ENCODE assay signal across 8 mouse cellular contexts in the genomic region with DNA sequence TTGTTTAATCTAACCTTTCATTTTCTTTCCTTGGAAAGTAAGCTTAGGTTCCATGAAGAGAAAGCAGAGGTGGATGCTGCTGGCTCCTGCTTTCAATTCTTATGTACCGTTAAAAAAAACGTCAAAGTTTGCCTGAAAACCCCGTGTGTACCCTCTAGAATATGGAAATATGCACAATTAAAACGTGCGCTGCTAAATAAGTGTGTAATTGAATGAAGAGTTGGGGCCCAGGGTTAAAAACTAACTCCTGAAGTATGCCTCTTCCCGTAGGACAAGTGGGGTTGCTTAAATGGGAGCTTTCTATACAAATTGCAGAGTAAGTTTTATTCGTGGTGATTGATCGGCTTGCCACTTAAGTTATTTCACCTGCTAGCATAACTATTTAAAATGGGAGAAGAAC. TPM values are rescaled to one million over a fixed set of nuclear protein-coding genes. Genes with fewer than 3 reads are reported as not detected.
DNase-seq lines count a peak whose midpoint lies in the region; ATAC-seq and TF ChIP-seq lines count a peak whose summit lies in the region.

No protein-coding gene starts in this region.

- no peaks in the 10 kb centered on the region for H3K27me3 ChIP-seq in lung, embryonic 15.5 days
- H3K27me3 ChIP-seq in lung, postnatal 0 days (replicated peaks; ENCODE audit: insufficient read depth, low read length): no peaks in the 10 kb centered on the region
- H3K27me3 ChIP-seq in forebrain, embryonic 11.5 days (ENCODE audit: control insufficient read depth, insufficient read depth, low read length): no peaks in the 10 kb centered on the region
- no peaks in the 10 kb centered on the region for H3K27me3 ChIP-seq in limb, embryonic 14.5 days (ENCODE audit: control insufficient read depth, insufficient read depth, low read length)
- H3K27me3 ChIP-seq in stomach, embryonic 15.5 days (replicated peaks): no peaks in the 10 kb centered on the region

- no peak for ATAC-seq in lung, embryonic 15.5 days (ENCODE audit: borderline replicate concordance, extremely low read depth, low FRiP score, low TSS enrichment)
- no peak for ATAC-seq in lung, postnatal 0 days
- no peak for ATAC-seq in forebrain, embryonic 11.5 days (replicated peaks; ENCODE audit: low FRiP score)
- ATAC-seq in limb, embryonic 14.5 days (ENCODE audit: low FRiP score, low read depth): no peak
- no peak for ATAC-seq in stomach, embryonic 15.5 days (ENCODE audit: insufficient read depth, low FRiP score, low read depth)
- no peak for ATAC-seq in erythroid progenitor cell, adult 5-6 weeks (replicated peaks; ENCODE audit: low FRiP score, poor library complexity, severe bottlenecking)

- no peak for TF ChIP-seq CTCF in lung, postnatal 0 days (IDR thresholded peaks at IDR 0.05)

- 44% methylated on average over 8 of the region's 8 CpGs for WGBS in lung, embryonic 15.5 days
- 44% methylated on average over 8 of the region's 8 CpGs for WGBS in lung, postnatal 0 days
- 65% methylated on average over 8 of the region's 8 CpGs for WGBS in forebrain, embryonic 11.5 days
- 48% methylated on average over 8 of the region's 8 CpGs for WGBS in limb, embryonic 14.5 days
- 50% methylated on average over 8 of the region's 8 CpGs for WGBS in stomach, embryonic 15.5 days

- intact Hi-C loops in gastrocnemius, postnatal 14 days (cut with DNase I; ENCODE audit: low total_unique reads): no loop called here

- peaks cover 17% of the 10 kb centered on the region for H3K4me1 ChIP-seq in lung, embryonic 15.5 days
- H3K4me1 ChIP-seq in lung, postnatal 0 days (ENCODE audit: insufficient read depth, low read depth, low read length): no peaks in the 10 kb centered on the region
- H3K4me1 ChIP-seq in forebrain, embryonic 11.5 days (replicated peaks; ENCODE audit: control insufficient read depth, insufficient read depth, low read length): peaks cover 7% of the 10 kb centered on the region; the same call in 1 of the 2 replicates
- peaks cover 10% of the 10 kb centered on the region; the same call in 1 of the 2 replicates for H3K4me1 ChIP-seq in limb, embryonic 14.5 days (ENCODE audit: control insufficient read depth, insufficient read depth, low read length)
- H3K4me1 ChIP-seq in stomach, embryonic 15.5 days: peaks cover 10% of the 10 kb centered on the region; the same call in 1 of the 2 replicates

- peaks cover 6% of the 10 kb centered on the region; the same call in 1 of the 2 replicates for H3K36me3 ChIP-seq in lung, embryonic 15.5 days
- H3K36me3 ChIP-seq in lung, postnatal 0 days (ENCODE audit: insufficient read depth, low read length): no peaks in the 10 kb centered on the region
- no peaks in the 10 kb centered on the region; the same call in 1 of the 2 replicates for H3K36me3 ChIP-seq in forebrain, embryonic 11.5 days (ENCODE audit: control insufficient read depth, insufficient read depth, low read length)
- peaks cover 14% of the 10 kb centered on the region for H3K36me3 ChIP-seq in limb, embryonic 14.5 days (ENCODE audit: control insufficient read depth, insufficient read depth, low read length)
- peaks cover under 1% of the 10 kb centered on the region; the same call in 1 of the 2 replicates for H3K36me3 ChIP-seq in stomach, embryonic 15.5 days

- no peak for DNase-seq in lung, postnatal 0 days (ENCODE audit: low spot score)
- no peak for DNase-seq in forebrain, embryonic 11.5 days (ENCODE audit: low spot score)
- no peak for DNase-seq in limb, embryonic 14.5 days (ENCODE audit: low spot score)
- no peak for DNase-seq in spleen, adult 18-20 months
- DNase-seq in gastrocnemius, postnatal 14 days: no peak

- H3K9ac ChIP-seq in lung, embryonic 15.5 days: peak overlapping the region; percentile 38; the same call in 1 of the 2 replicates
- H3K9ac ChIP-seq in lung, postnatal 0 days (replicated peaks; ENCODE audit: low read depth): no peak overlapping the region
- peak overlapping the region; percentile 70; the same call in 1 of the 2 replicates for H3K9ac ChIP-seq in forebrain, embryonic 11.5 days (ENCODE audit: low read length)
- peak overlapping the region; percentile 64; the same call in 1 of the 2 replicates for H3K9ac ChIP-seq in limb, embryonic 14.5 days (ENCODE audit: low read depth, low read length, severe bottlenecking)
- H3K9ac ChIP-seq in stomach, embryonic 15.5 days: no peak overlapping the region

- TF ChIP-seq POLR2A in limb, embryonic 14.5 days (IDR thresholded peaks at IDR 0.05; ENCODE audit: borderline replicate concordance, extremely low read depth, insufficient read depth, insufficient read length): no peak

- TF ChIP-seq EP300 in lung, postnatal 0 days (IDR thresholded peaks at IDR 0.05): no peak

- no peaks in the 10 kb centered on the region for H3K9me3 ChIP-seq in lung, embryonic 15.5 days
- H3K9me3 ChIP-seq in lung, postnatal 0 days (ENCODE audit: low read length): no peaks in the 10 kb centered on the region
- no peaks in the 10 kb centered on the region for H3K9me3 ChIP-seq in forebrain, embryonic 11.5 days (ENCODE audit: control insufficient read depth, low read length)
- no peaks in the 10 kb centered on the region for H3K9me3 ChIP-seq in limb, embryonic 14.5 days (ENCODE audit: control insufficient read depth, low read length)
- no peaks in the 10 kb centered on the region for H3K9me3 ChIP-seq in stomach, embryonic 15.5 days

- peak overlapping the region; percentile 87 for H3K4me2 ChIP-seq in lung, embryonic 15.5 days
- H3K4me2 ChIP-seq in lung, postnatal 0 days (replicated peaks; ENCODE audit: low read depth, low read length): no peak overlapping the region
- H3K4me2 ChIP-seq in forebrain, embryonic 11.5 days (ENCODE audit: low read depth, low read length, severe bottlenecking): peak overlapping the region; percentile 84; the same call in 1 of the 2 replicates
- peak overlapping the region; percentile 72 for H3K4me2 ChIP-seq in limb, embryonic 14.5 days (replicated peaks; ENCODE audit: low read depth, low read length, severe bottlenecking)
- H3K4me2 ChIP-seq in stomach, embryonic 15.5 days: peak overlapping the region; percentile 49; the same call in 1 of the 2 replicates

- H3K27ac ChIP-seq in lung, embryonic 15.5 days: 0 out of 2 replicates have a peak overlapping the region, but pooled peaks have one; percentile 71
- H3K27ac ChIP-seq in lung, postnatal 0 days (ENCODE audit: low read length): no peak overlapping the region
- no peak overlapping the region for H3K27ac ChIP-seq in forebrain, embryonic 11.5 days (ENCODE audit: low read depth, low read length)
- H3K27ac ChIP-seq in limb, embryonic 14.5 days (replicated peaks; ENCODE audit: low read depth, low read length): peak overlapping the region; percentile 84
- no peak overlapping the region for H3K27ac ChIP-seq in stomach, embryonic 15.5 days

- peak overlapping the region; percentile 91 for H3K4me3 ChIP-seq in lung, embryonic 15.5 days
- no peak overlapping the region for H3K4me3 ChIP-seq in lung, postnatal 0 days (ENCODE audit: low read depth, low read length)
- H3K4me3 ChIP-seq in forebrain, embryonic 11.5 days (ENCODE audit: low read depth, low read length): peak overlapping the region; percentile 71; the same call in 1 of the 2 replicates
- peak overlapping the region; percentile 78 for H3K4me3 ChIP-seq in limb, embryonic 14.5 days (replicated peaks; ENCODE audit: low read length)
- H3K4me3 ChIP-seq in stomach, embryonic 15.5 days (replicated peaks): peak overlapping the region; percentile 81; the same call in 1 of the 2 replicates

RNA-seq across cellular contexts. Expression of a gene that starts 1.1 kb away (rescaled TPM):
- polyA plus RNA-seq in lung, embryonic 15.5 days (2015; fragmentation: Nextera tagmentation; extraction: Ambion mirVana): 52.7 and 55.0 TPM in 2 replicates
- 7.3 and 14.7 TPM in 2 replicates for polyA plus RNA-seq in lung, postnatal 0 days (2015; fragmentation: Nextera tagmentation; extraction: Ambion mirVana)
- 144 TPM in 2 replicates for polyA plus RNA-seq in forebrain, embryonic 11.5 days (2014; fragmentation: Nextera tagmentation; extraction: Ambion mirVana)
- 34.2 and 63.4 TPM in 2 replicates for polyA plus RNA-seq in limb, embryonic 14.5 days (2012; rRNA removed)
- 46.9 and 50.9 TPM in 2 replicates for polyA plus RNA-seq in limb, embryonic 14.5 days (2014; fragmentation: Nextera tagmentation; extraction: Ambion mirVana)
- 52.2 and 54.1 TPM in 2 replicates for polyA plus RNA-seq in stomach, embryonic 15.5 days (2015; fragmentation: Nextera tagmentation; extraction: Ambion mirVana)
- 10 to 100 TPM; 36.1 to 39.7 TPM for total RNA-seq in gastrocnemius, postnatal 14 days (2021)
- 11.2 and 36.9 TPM in 2 replicates for total RNA-seq in erythroid progenitor cell, adult 5-6 weeks (2015; ENCODE audit: low replicate concordance)
- total RNA-seq in erythroid progenitor cell, adult 5-6 weeks (2017; ENCODE audit: low replicate concordance): 3.8 and 23.2 TPM in 2 replicates

RNA-seq across cellular contexts. Expression of a gene that starts 40.7 kb away (rescaled TPM):
- polyA plus RNA-seq in lung, embryonic 15.5 days (2015; fragmentation: Nextera tagmentation; extraction: Ambion mirVana): 15.7 and 16.2 TPM in 2 replicates
- 5.0 and 5.1 TPM in 2 replicates for polyA plus RNA-seq in lung, postnatal 0 days (2015; fragmentation: Nextera tagmentation; extraction: Ambion mirVana)
- 17.1 and 20.1 TPM in 2 replicates for polyA plus RNA-seq in forebrain, embryonic 11.5 days (2014; fragmentation: Nextera tagmentation; extraction: Ambion mirVana)
- polyA plus RNA-seq in limb, embryonic 14.5 days (2012; rRNA removed): 20.0 and 20.4 TPM in 2 replicates
- 15.4 and 16.4 TPM in 2 replicates for polyA plus RNA-seq in limb, embryonic 14.5 days (2014; fragmentation: Nextera tagmentation; extraction: Ambion mirVana)
- polyA plus RNA-seq in stomach, embryonic 15.5 days (2015; fragmentation: Nextera tagmentation; extraction: Ambion mirVana): 10.6 and 12.5 TPM in 2 replicates
- total RNA-seq in gastrocnemius, postnatal 14 days (2021): 1 to 10 TPM; 5.2 to 5.5 TPM
- total RNA-seq in erythroid progenitor cell, adult 5-6 weeks (2015; ENCODE audit: low replicate concordance): 4.0 and 11.7 TPM in 2 replicates
- total RNA-seq in erythroid progenitor cell, adult 5-6 weeks (2017; ENCODE audit: low replicate concordance): 5.1 and 6.7 TPM in 2 replicates

Comparison
In these comparisons a context has a peak if more than half of its experiments do, and no peak if none do; other contexts are left out.
1. H3K27ac ChIP-seq: peak in lung, embryonic 15.5 days (single experiment) and limb, embryonic 14.5 days (single experiment); none in lung, postnatal 0 days (single experiment), forebrain, embryonic 11.5 days (single experiment) and stomach, embryonic 15.5 days (single experiment).
2. H3K9ac ChIP-seq: peak in lung, embryonic 15.5 days (single experiment), forebrain, embryonic 11.5 days (single experiment) and limb, embryonic 14.5 days (single experiment); none in lung, postnatal 0 days (single experiment) and stomach, embryonic 15.5 days (single experiment).